Mouse (Mus musculus): ENCODE measurements at regions not wholly inside any gene's neighbourhood (a gene's known extent, or its start where the extent isn't known, plus 50 kb on each side); places are given as distances from the start of the nearest gene placed in this dataset.

- DNase-seq (ENCODE audit: low read depth, low spot score): no peak
Observed at GRCm38 (mm10) chr17:3962176-3962575, 266.1 kb upstream of the Nox3 start.

- no peak for DNase-seq (ENCODE audit: low read depth, low spot score)
Observed at GRCm38 (mm10) chr17:3946540-3946939, 250.5 kb upstream of the Nox3 start.

- DNase-seq (ENCODE audit: low read depth, low spot score): no peak
Observed at GRCm38 (mm10) chr17:3936361-3936760, 240.3 kb upstream of the Nox3 start.

- no peak for DNase-seq (ENCODE audit: low read depth, low spot score)
Observed at GRCm38 (mm10) chr17:3933208-3933607, 237.1 kb upstream of the Nox3 start.

GRCm38 (mm10) chr17:3932071-3932470 lies 236.0 kb upstream of the Nox3 start:
- DNase-seq (ENCODE audit: low read depth, low spot score): no peak

GRCm38 (mm10) chr17:3927106-3927505 lies 231.0 kb upstream of the Nox3 start:
- no peak for DNase-seq (ENCODE audit: low read depth, low spot score)

- DNase-seq (ENCODE audit: low read depth, low spot score): no peak
Observed at GRCm38 (mm10) chr17:3920282-3920681, 224.2 kb upstream of the Nox3 start.

GRCm38 (mm10) chr17:3892826-3893225 lies 196.8 kb upstream of the Nox3 start:
- DNase-seq (ENCODE audit: low read depth, low spot score): no peak

GRCm38 (mm10) chr17:3883146-3883545 lies 187.1 kb upstream of the Nox3 start:
- DNase-seq (ENCODE audit: low read depth, low spot score): no peak

- no peak for DNase-seq (ENCODE audit: low read depth, low spot score)
Observed at GRCm38 (mm10) chr17:3879075-3879474, 183.0 kb upstream of the Nox3 start.

- DNase-seq (ENCODE audit: low read depth, low spot score): no peak
Observed at GRCm38 (mm10) chr17:3869459-3870194, 173.6 kb upstream of the Nox3 start.

GRCm38 (mm10) chr17:3862384-3862783 lies 166.3 kb upstream of the Nox3 start:
- no peak for DNase-seq (ENCODE audit: low read depth, low spot score)

GRCm38 (mm10) chr17:3836386-3836785 lies 140.3 kb upstream of the Nox3 start:
- no peak for DNase-seq (ENCODE audit: low read depth, low spot score)

GRCm38 (mm10) chr17:3811187-3811586 lies 115.1 kb upstream of the Nox3 start:
- no peak for DNase-seq (ENCODE audit: low read depth, low spot score)

- no peak for DNase-seq (ENCODE audit: low read depth, low spot score)
Observed at GRCm38 (mm10) chr17:3803507-3803906, 107.4 kb upstream of the Nox3 start.

GRCm38 (mm10) chr17:3792597-3792996 lies 96.5 kb upstream of the Nox3 start:
- DNase-seq (ENCODE audit: low read depth, low spot score): peak; percentile 3

GRCm38 (mm10) chr17:3782156-3782555 lies 86.1 kb upstream of the Nox3 start:
- no peak for DNase-seq (ENCODE audit: low read depth, low spot score)

GRCm38 (mm10) chr17:3777691-3778090 lies 81.6 kb upstream of the Nox3 start:
- no peak for DNase-seq (ENCODE audit: low read depth, low spot score)

- no peak for DNase-seq (ENCODE audit: low read depth, low spot score)
Observed at GRCm38 (mm10) chr17:3747808-3748335, 51.8 kb upstream of the Nox3 start.
